Mouse (Mus musculus) hindbrain, embryonic 15.5 days (tissue): Measurements from ENCODE around the gene Fbxl13. TPM values are rescaled to one million over a fixed set of nuclear protein-coding genes. Genes with fewer than 3 reads are reported as not detected.
"Not testable (repeated sequence)": the region's sequence is repeated elsewhere in the genome, so short reads cannot be mapped to it uniquely, and the experiment has no call there.

Experiments
- ATAC-seq: fragments of 200-750 bp; cut with Nextera tagmentation; 2 replicates; pipeline ENCODE4 v1.8.0; 2017; ENCODE audit warnings: low read depth, moderate number of reproducible peaks, moderate TSS enrichment; ENCODE audit not compliant: low FRiP score
- H3K27ac ChIP-seq: fragments of 300-500 bp; sonication (generic); replicated peaks from 2 replicates; pipeline ENCODE4 v1.5.1; 2015; ENCODE audit warnings: mild to moderate bottlenecking, inconsistent platforms
- H3K27me3 ChIP-seq: fragments of 300-500 bp; sonication (generic); 2 replicates; pipeline ENCODE4 v1.6.1; 2015; ENCODE audit warnings: control low read depth, inconsistent platforms
- H3K36me3 ChIP-seq: fragments of 300-500 bp; sonication (generic); 2 replicates; pipeline ENCODE4 v1.6.1; 2015; ENCODE audit warnings: control low read depth, inconsistent platforms
- H3K4me1 ChIP-seq: fragments of 300-500 bp; sonication (generic); replicated peaks from 2 replicates; pipeline ENCODE4 v1.6.1; 2015; ENCODE audit warnings: control low read depth, inconsistent platforms
- H3K4me2 ChIP-seq: fragments of 300-500 bp; sonication (generic); 2 replicates; pipeline ENCODE4 v1.6.1; 2015; ENCODE audit warnings: moderate library complexity, mild to moderate bottlenecking, inconsistent platforms
- H3K4me3 ChIP-seq: fragments of 300-500 bp; sonication (generic); 2 replicates; pipeline ENCODE4 v1.5.1; 2015; ENCODE audit warnings: mild to moderate bottlenecking, inconsistent platforms
- H3K9ac ChIP-seq: fragments of 300-500 bp; sonication (generic); 2 replicates; pipeline ENCODE4 v1.6.1; 2015; ENCODE audit warnings: inconsistent platforms
- H3K9me3 ChIP-seq: fragments of 300-500 bp; sonication (generic); 2 replicates; pipeline ENCODE4 v1.6.1; 2016; ENCODE audit warnings: control low read depth, inconsistent platforms
- WGBS: fragments of 180-500 bp; shearing (Covaris S2); methylation state at CpG from one replicate; pipeline ENCODE4 v1.1.7; 2015; 5-methylcytosine and 5-hydroxymethylcytosine counted together
- polyA plus RNA-seq: library from polyadenylated mRNA; unstranded; fragments of >200 nt; fragmentation: Nextera tagmentation; extraction: Ambion mirVana; gene quantifications from 2 replicates; pipeline ENCODE4 v1.2.1, GENCODE M21; 2015

The Fbxl13 gene
- polyA plus RNA-seq, 1 experiment from 2014 or later: 0.40 TPM

DNA sequence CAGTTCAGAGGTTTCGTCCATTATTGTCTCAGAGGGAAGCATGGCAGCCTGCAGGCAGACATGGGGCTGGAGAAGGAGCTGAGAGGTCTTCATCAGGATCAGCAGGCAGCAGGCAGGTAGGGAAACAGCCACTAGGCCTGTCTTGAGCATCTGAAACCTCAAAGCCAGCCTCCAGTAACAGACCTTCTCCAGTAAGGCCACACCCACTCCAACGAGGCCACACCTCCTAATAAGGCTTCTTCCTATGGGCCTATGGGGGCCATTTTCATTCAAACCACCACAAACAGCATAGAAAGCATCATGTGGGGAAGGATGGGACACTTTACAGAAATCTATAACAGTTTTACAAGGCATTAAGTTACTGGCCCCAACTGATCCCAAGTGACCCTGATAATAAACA, 5.3 kb upstream of the Fbxl13 start:
- Histone ChIP-seq H3K4me1 (peaks cover 12% of the 10 kb centered on the region), H3K9ac (no peak overlapping the region), H3K4me2 (no peak overlapping the region), H3K27me3 (no peaks in the 10 kb centered on the region), H3K36me3 (peaks cover 62% of the 10 kb centered on the region), H3K9me3 (no peaks in the 10 kb centered on the region), H3K4me3 (no peak overlapping the region), H3K27ac (no peak overlapping the region)
- no peak for ATAC-seq
- 74% methylated on average over 2 of the region's 2 CpGs for WGBS

DNA sequence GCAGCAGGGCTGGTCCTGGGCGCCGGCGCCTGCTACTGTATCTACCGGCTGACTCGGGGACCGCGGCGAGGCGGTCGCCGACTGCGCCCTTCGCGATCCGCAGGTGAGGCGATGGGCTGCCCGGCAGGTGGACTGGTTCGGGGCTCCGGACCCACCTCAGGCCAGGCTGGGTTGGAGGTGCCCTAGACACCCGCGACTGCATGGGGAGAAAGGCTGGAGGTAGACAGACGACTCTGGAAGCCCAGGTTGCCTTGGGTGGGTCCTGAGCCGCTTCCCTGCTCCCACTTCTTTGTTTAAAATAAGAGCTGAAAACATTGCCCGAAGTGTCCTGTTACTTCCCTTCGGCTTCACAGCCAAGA, 678 bp upstream of the Fbxl13 start:
- ATAC-seq: no peak
- peak overlapping the region; percentile 82 for H3K4me2 ChIP-seq
- peak overlapping the region; percentile 81 for H3K27ac ChIP-seq
- peaks cover 30% of the 10 kb centered on the region for H3K36me3 ChIP-seq
- peak overlapping the region; percentile 89 for H3K4me3 ChIP-seq
- H3K9me3 ChIP-seq: no peaks in the 10 kb centered on the region
- under 1% methylated on average over 25 of the region's 25 CpGs for WGBS
- no peaks in the 10 kb centered on the region for H3K27me3 ChIP-seq
- H3K4me1 ChIP-seq: peaks cover 22% of the 10 kb centered on the region
- H3K9ac ChIP-seq: peak overlapping the region; percentile 91

DNA sequence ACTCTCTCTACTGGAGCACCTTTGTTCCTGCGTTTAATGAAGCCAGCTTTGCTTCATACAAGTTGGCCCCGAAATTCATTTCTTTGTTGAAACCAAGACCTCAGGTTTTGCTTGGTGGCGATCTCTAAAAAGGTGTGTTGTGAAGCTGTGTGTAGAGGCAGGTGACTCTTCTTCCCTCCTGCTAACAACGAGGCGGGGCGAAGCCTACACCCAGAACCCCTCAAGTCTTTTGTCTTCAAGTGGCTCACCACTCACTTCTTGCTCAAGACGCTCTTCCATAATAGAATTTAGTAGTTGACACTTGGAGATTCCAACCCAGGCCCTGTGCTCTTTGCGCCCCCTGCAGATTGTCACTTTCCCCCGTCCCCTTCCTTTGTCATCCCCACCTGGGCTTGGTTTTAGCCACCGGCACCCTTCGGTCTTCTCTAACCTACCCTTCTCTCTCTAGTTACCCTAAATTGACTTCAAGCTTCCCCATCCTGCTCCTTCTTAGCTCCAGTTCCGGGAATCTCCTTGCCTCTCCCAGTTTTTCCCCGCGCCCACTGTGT, 469 bp downstream of the Fbxl13 start:
- peak overlapping the region; percentile 89 for H3K4me3 ChIP-seq
- no peak for ATAC-seq
- 10% methylated on average over 14 of the region's 14 CpGs for WGBS
- H3K9ac ChIP-seq: peak overlapping the region; percentile 38
- no peaks in the 10 kb centered on the region for H3K27me3 ChIP-seq
- peaks cover 22% of the 10 kb centered on the region for H3K4me1 ChIP-seq
- H3K27ac ChIP-seq: peak overlapping the region; percentile 81
- peaks cover 20% of the 10 kb centered on the region for H3K36me3 ChIP-seq
- H3K4me2 ChIP-seq: peak overlapping the region; percentile 82
- no peaks in the 10 kb centered on the region for H3K9me3 ChIP-seq

DNA sequence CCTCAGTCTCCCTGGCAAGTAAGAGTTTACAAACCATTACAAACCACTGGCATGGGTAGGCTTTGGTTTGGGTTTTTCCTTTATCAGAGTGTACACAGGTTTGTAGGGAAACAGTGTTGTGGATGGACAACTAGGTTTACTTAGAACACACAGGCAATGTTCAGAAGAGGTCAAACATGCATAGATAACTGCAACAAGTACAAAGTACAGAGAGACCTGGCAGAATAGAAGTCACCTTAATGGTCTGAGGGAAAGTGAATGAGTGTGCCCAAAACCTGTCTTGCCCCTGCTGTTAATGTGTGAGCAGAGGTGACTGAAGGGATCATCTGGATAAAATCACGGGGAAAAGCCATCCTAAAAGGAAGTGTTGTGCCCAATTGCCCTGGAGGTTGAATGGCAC, 1.8 kb downstream of the Fbxl13 start:
- H3K27me3 ChIP-seq: no peaks in the 10 kb centered on the region
- H3K36me3 ChIP-seq: peaks cover 6% of the 10 kb centered on the region
- 45% methylated on average over 1 of the region's 1 CpGs for WGBS
- no peak for ATAC-seq
- no peak overlapping the region for H3K27ac ChIP-seq
- no peak overlapping the region for H3K4me3 ChIP-seq
- no peak overlapping the region for H3K4me2 ChIP-seq
- H3K4me1 ChIP-seq: peaks cover 22% of the 10 kb centered on the region
- H3K9ac ChIP-seq: no peak overlapping the region
- H3K9me3 ChIP-seq: no peaks in the 10 kb centered on the region

DNA sequence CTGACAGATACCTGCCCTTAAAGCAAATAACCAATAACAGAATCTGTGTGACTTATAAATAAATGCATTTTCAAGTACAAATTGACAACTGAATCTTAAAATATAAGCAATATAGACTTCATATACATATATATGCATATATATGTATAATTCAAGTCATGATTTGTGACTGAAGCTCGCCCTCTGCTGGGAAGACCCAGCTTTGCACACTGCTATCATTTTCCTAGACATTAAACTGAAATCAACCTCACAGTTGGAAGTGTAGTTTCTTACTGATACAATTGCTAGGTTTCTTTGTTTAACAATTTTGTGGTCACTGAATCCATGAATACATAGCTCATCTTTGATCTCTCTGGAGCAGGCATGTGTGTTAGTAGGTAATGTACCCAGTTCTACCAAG, 4.5 kb downstream of the Fbxl13 start:
- Histone ChIP-seq H3K36me3 (no peaks in the 10 kb centered on the region), H3K4me3 (no peak overlapping the region), H3K4me1 (peaks cover 10% of the 10 kb centered on the region), H3K27me3 (no peaks in the 10 kb centered on the region), H3K9me3 (no peaks in the 10 kb centered on the region), H3K9ac (no peak overlapping the region), H3K27ac (no peak overlapping the region), H3K4me2 (no peak overlapping the region)
- 5% methylated on average over 1 of the region's 1 CpGs for WGBS
- no peak for ATAC-seq

DNA sequence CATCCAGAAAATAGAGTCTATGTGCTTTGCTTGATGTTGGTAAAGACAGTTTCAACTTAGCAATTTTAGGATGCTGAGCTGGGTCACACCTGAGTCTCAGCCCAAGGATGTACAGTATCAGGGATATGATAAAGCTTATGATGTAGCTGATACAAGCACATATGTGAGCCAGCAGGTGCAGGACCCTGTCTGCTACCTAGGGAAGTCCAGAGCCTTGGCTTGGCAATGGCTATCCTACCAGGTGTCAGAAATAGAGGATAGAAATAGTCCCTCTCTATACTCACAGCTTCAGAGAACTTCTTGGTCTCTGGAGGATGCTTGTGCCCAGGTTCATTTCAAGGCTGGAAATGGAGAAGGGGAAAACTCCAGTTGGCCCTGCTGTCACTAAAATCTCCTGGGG, 19.5 kb downstream of the Fbxl13 start:
- no peak overlapping the region for H3K9ac ChIP-seq
- no peaks in the 10 kb centered on the region for H3K27me3 ChIP-seq
- no peak for ATAC-seq
- no peak overlapping the region for H3K27ac ChIP-seq
- no peaks in the 10 kb centered on the region for H3K9me3 ChIP-seq
- no peak overlapping the region for H3K4me2 ChIP-seq
- no peaks in the 10 kb centered on the region for H3K4me1 ChIP-seq
- no peaks in the 10 kb centered on the region for H3K36me3 ChIP-seq
- no peak overlapping the region for H3K4me3 ChIP-seq

DNA sequence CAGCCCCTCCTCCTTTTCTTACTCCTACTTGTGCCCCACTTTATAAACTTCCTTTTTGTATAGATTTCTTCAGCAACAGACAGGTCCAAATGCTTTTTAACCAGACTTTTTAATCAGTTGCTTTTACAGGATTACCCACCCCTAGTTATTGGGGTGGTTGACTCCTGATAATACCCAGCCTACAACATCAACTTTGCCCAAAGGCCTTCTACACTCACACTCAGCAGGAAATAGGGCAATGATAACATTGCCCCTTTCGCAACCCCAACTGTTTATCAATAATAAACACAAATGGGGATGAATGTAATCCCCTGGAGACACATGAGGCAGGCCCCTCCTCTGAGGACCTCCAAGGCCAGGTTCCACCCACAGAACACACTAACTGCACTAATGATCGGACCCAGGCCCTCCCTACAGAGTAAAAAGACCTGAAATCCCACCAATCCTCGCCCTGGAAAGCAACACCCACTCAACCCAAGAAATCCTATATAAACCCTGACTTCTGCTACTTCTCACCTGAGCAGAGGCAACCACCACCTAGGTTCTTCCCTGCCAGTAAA, 28.9 kb downstream of the Fbxl13 start:
- no peak overlapping the region for H3K4me3 ChIP-seq
- H3K27me3 ChIP-seq: no peaks in the 10 kb centered on the region
- no peaks in the 10 kb centered on the region for H3K9me3 ChIP-seq
- H3K4me1 ChIP-seq: no peaks in the 10 kb centered on the region
- H3K4me2 ChIP-seq: no peak overlapping the region
- H3K27ac ChIP-seq: no peak overlapping the region
- no peak overlapping the region for H3K9ac ChIP-seq
- ATAC-seq: no peak
- H3K36me3 ChIP-seq: no peaks in the 10 kb centered on the region
- 85% methylated on average over 3 of the region's 3 CpGs for WGBS

DNA sequence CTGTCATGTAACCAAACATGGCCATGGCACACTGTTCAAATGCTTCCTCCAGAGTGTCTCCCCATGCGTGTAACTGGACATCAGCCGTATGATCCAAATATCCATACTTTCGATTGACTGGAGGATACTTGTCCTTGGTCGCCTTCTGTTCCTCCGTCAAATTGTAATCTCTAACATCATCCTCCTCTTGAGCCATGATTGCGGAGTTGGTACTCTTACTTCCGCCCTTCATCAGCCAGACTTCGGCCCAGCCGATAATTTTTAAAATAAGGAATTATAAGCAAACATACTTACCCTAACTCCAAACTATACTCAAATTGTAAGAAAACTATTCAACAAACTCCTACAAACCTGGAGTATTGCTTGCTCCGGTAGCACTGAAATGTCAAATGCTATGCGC, 31.1 kb downstream of the Fbxl13 start:
- not testable (repeated sequence) for H3K27ac ChIP-seq, H3K4me2 ChIP-seq, H3K4me1 ChIP-seq, H3K36me3 ChIP-seq, H3K9me3 ChIP-seq, H3K4me3 ChIP-seq, H3K27me3 ChIP-seq, H3K9ac ChIP-seq, ATAC-seq
- WGBS: 97% methylated on average over 11 of the region's 11 CpGs

DNA sequence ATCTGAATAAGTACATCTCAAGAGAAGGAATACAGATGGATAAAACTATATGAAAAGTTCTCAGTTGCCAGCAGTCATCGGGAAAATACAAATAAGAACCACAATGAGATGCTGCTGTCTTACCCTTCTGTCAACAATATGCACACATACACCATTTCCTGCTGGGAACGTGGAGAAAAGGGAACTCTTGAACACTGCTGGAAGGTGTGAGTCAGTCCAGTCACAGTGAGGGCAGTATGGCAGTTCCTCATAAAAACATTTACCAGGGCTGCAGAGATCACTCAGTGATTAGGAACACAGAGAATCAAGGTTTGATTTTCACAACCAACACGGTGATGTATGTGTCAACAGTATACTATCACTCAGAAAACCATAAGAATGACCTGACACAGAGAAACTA, 34.4 kb downstream of the Fbxl13 start:
- Histone ChIP-seq H3K36me3 (no peaks in the 10 kb centered on the region), H3K9ac (no peak overlapping the region), H3K4me1 (no peaks in the 10 kb centered on the region), H3K4me3 (no peak overlapping the region), H3K4me2 (no peak overlapping the region), H3K9me3 (no peaks in the 10 kb centered on the region), H3K27me3 (no peaks in the 10 kb centered on the region), H3K27ac (no peak overlapping the region)
- 77% methylated on average over 3 of the region's 3 CpGs for WGBS
- ATAC-seq: no peak

DNA sequence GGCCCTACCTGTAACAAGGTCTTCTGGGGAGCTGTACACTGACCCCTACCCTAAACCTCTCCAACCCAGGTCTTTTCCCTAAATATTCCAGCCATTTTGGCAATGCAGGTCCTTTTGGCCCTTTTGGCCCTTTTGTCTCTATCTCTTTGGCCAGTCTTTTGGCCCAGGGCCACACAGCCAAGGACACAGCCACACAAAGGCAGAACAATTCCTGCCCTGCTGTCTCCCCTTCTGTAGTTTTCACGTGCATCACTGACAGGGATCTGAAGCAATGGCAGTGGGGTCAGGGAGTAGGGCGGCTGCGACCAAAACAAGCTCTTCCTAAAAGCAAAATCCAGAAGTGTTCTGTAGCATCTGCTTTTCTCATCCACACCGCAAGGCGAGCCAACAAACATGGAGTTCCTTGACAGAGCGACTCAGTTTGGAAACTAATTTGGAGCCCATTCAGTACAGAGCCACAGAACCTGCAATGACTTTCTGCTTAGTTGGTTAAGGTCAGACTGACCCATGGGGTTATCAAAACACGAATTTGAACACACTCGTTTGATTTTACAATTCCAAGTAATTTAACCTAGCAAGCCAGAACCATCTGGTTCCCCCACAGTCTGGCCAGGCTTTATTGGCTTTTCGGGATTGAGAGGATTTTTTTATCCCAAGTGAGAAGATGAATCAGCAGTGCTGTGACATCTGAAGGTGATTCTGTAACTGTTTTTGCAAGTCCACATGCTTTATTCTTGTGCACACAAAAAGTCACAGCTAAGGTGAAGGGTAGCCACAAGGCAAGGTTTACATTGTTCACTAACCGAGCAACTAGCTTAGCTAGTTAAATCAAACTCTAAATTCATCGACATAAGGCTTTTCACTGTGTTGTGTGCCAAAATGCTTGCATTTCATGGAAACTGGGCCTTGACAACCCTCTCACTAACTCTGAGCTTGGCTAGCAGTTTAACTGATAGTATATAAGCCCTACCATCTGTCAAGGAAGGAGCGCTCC, 36.8 kb downstream of the Fbxl13 start:
- no peak for ATAC-seq
- Histone ChIP-seq H3K9me3 (no peaks in the 10 kb centered on the region), H3K4me2 (no peak overlapping the region), H3K4me3 (no peak overlapping the region), H3K27ac (no peak overlapping the region), H3K27me3 (no peaks in the 10 kb centered on the region), H3K4me1 (no peaks in the 10 kb centered on the region), H3K36me3 (no peaks in the 10 kb centered on the region), H3K9ac (no peak overlapping the region)
- 76% methylated on average over 12 of the region's 12 CpGs for WGBS

DNA sequence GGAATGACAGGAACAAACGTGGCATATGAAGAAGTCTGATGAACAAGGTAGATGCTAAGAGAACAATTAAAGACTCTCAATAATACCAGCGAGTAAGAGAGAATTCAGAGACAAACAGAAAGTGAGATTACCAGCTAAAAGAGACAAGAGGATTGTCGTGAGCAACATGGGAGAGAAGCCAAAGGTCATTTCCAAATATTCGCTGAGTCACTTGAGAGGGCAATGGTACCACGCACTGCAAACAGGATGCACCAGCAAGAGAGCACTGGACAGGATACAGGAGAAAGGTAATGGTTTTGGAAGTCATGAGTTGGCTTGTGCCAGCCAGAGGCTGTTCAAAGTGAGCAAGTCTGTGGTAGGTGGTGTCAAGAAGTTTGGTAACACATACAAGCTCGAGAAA, 39.5 kb downstream of the Fbxl13 start:
- Histone ChIP-seq H3K9me3 (no peaks in the 10 kb centered on the region), H3K27ac (no peak overlapping the region), H3K4me2 (no peak overlapping the region), H3K9ac (no peak overlapping the region), H3K36me3 (no peaks in the 10 kb centered on the region), H3K27me3 (no peaks in the 10 kb centered on the region), H3K4me3 (no peak overlapping the region), H3K4me1 (no peaks in the 10 kb centered on the region)
- WGBS: 74% methylated on average over 6 of the region's 6 CpGs
- no peak for ATAC-seq

DNA sequence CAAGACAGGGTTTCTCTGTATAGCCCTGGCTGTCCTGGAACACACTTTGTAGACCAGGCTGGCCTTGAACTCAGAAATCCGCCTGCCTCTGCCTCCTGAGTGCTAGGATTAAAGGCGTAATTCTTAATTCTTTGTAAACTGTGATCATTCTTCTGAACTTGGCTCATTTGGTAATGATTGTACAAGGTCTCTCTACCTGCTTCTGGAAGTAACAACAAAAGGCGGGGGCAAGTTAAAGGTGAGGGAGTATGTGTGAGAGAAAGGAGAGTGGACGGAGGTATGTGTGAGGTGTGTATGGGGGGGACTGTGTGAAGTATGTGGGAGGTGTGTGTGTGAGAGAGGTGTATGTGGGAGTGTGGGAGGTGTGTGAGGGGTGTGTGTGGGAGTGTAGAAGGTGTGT, 45.5 kb downstream of the Fbxl13 start:
- Histone ChIP-seq H3K4me3 (no peak overlapping the region), H3K27me3 (no peaks in the 10 kb centered on the region), H3K9ac (no peak overlapping the region), H3K36me3 (no peaks in the 10 kb centered on the region), H3K4me1 (no peaks in the 10 kb centered on the region), H3K27ac (no peak overlapping the region), H3K4me2 (no peak overlapping the region), H3K9me3 (no peaks in the 10 kb centered on the region)
- ATAC-seq: no peak
- 95% methylated on average over 4 of the region's 4 CpGs for WGBS
